Mouse (Mus musculus): ENCODE measurements around the gene Fkbpl. TPM values are rescaled to one million over a fixed set of nuclear protein-coding genes. Genes with fewer than 3 reads are reported as not detected.

Fkbpl gene
- polyA plus RNA-seq, 1 experiment from 2014 or later = 18.1 TPM

- H3K9me3 ChIP-seq = no peaks in the 10 kb centered on the region
- WGBS = 67% methylated on average over 11 of the region's 11 CpGs
- no peak overlapping the region for H3K9ac ChIP-seq (replicated peaks)
- no peaks in the 10 kb centered on the region for H3K36me3 ChIP-seq
- no peak overlapping the region for H3K4me3 ChIP-seq
- H3K4me2 ChIP-seq (replicated peaks) = no peak overlapping the region
- peaks cover 79% of the 10 kb centered on the region for H3K27me3 ChIP-seq
- peaks cover 14% of the 10 kb centered on the region for H3K4me1 ChIP-seq
- no peak overlapping the region for H3K27ac ChIP-seq (replicated peaks)
- no peak for ATAC-seq (ENCODE audit: low FRiP score, low read depth)
Measured at GRCm38 (mm10) chr17:34674524-34675204, 30.1 kb downstream of the Fkbpl start.

- H3K4me1 ChIP-seq = peaks cover 14% of the 10 kb centered on the region
Measured at GRCm38 (mm10) chr17:34675205-34676092, 30.9 kb downstream of the Fkbpl start.

GRCm38 (mm10) chr17:34676093-34676460 is 31.5 kb downstream of the Fkbpl start:
- H3K27me3 ChIP-seq = peaks cover 74% of the 10 kb centered on the region
- H3K36me3 ChIP-seq = no peaks in the 10 kb centered on the region
- peaks cover 14% of the 10 kb centered on the region for H3K4me1 ChIP-seq
- H3K9ac ChIP-seq (replicated peaks) = no peak overlapping the region
- no peaks in the 10 kb centered on the region for H3K9me3 ChIP-seq
- ATAC-seq (ENCODE audit: low FRiP score, low read depth) = no peak
- no peak overlapping the region for H3K4me2 ChIP-seq (replicated peaks)
- 84% methylated on average over 6 of the region's 6 CpGs for WGBS
- H3K27ac ChIP-seq (replicated peaks) = no peak overlapping the region
- no peak overlapping the region for H3K4me3 ChIP-seq

More at GRCm38 (mm10) chr17:34675205-34676092, 30.9 kb downstream of the Fkbpl start:
- H3K9me3 ChIP-seq = no peaks in the 10 kb centered on the region
- H3K4me2 ChIP-seq (replicated peaks) = no peak overlapping the region
- no peak overlapping the region for H3K4me3 ChIP-seq
- peaks cover 79% of the 10 kb centered on the region for H3K27me3 ChIP-seq
- WGBS = 75% methylated on average over 13 of the region's 13 CpGs
- ATAC-seq (ENCODE audit: low FRiP score, low read depth) = no peak
- no peak overlapping the region for H3K27ac ChIP-seq (replicated peaks)
- no peaks in the 10 kb centered on the region for H3K36me3 ChIP-seq
- no peak overlapping the region for H3K9ac ChIP-seq (replicated peaks)

DNA sequence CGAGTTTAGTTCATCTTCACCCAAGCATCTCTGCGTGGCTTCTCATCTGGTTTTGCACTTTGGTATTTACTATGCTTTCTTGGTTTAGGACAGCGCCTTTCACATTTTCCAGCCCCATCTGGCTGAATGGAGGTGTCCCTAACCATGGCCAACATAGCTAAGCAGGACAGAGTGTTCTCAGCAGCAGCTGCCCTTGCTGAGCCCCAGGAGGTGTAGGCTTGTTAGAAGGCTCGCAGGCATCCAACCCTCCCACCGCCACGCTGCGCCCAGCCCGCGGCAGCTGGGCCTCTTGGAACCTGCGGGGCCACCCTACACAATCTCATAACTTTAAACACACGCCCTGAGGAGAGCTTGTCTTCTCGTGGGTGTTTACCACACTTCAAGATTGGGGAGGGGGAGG is 32.1 kb downstream of the Fkbpl start:
- no peak for ATAC-seq (ENCODE audit: low FRiP score, low read depth)
- Histone ChIP-seq H3K27me3 (peaks cover 68% of the 10 kb centered on the region), H3K4me2 (replicated peaks) (no peak overlapping the region), H3K36me3 (no peaks in the 10 kb centered on the region), H3K27ac (replicated peaks) (no peak overlapping the region), H3K4me1 (peaks cover 8% of the 10 kb centered on the region), H3K9ac (replicated peaks) (no peak overlapping the region), H3K9me3 (no peaks in the 10 kb centered on the region), H3K4me3 (no peak overlapping the region)
- WGBS = 79% methylated on average over 12 of the region's 12 CpGs

DNA sequence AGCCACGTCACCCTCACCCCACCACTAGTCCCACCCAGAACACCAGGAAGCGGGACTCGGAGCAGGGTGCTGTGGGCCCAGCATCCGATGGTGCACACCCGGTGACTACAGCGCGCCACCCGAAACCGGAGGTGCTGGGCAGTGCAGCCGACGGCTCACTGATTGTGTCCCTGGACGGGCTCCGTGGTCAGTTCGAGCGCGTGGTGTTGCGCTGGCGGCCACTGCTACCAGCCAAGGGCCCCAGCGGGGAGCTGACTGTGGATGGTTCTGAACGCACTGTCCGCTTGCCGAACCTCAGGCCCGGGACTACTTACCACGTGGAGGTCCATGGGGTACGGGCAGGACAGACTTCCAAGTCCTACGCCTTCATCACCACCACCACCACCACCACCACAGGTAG is 35.6 kb downstream of the Fkbpl start:
- Histone ChIP-seq H3K27me3 (peaks cover 37% of the 10 kb centered on the region), H3K9ac (replicated peaks) (no peak overlapping the region), H3K4me2 (replicated peaks) (no peak overlapping the region), H3K36me3 (no peaks in the 10 kb centered on the region), H3K27ac (replicated peaks) (no peak overlapping the region), H3K4me1 (no peaks in the 10 kb centered on the region), H3K4me3 (no peak overlapping the region), H3K9me3 (no peaks in the 10 kb centered on the region)
- WGBS = 89% methylated on average over 26 of the region's 26 CpGs
- no peak for ATAC-seq (ENCODE audit: low FRiP score, low read depth)

DNA sequence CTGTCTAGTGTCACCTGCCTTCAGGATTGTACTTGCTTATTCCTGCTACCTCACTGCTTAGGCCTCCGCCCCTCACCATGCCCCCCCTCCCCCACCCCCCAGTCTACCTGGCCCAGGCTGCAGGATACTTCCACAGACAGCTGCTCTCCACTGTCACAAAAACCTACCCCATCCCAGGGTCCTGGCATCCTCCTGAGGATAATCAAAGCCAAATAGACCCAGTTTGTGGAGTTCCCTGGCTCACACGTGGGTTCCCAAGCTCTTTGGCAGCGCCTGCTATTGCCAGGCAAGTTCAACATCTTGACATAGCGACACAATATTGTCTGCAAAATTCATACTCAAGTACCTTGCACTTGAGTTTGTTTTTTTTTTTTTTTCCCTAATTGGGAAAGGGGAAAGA is 36.1 kb downstream of the Fkbpl start:
- H3K4me2 ChIP-seq (replicated peaks) = no peak overlapping the region
- no peak overlapping the region for H3K4me3 ChIP-seq
- no peak for ATAC-seq (ENCODE audit: low FRiP score, low read depth)
- H3K27me3 ChIP-seq = peaks cover 33% of the 10 kb centered on the region
- no peaks in the 10 kb centered on the region for H3K9me3 ChIP-seq
- H3K27ac ChIP-seq (replicated peaks) = no peak overlapping the region
- H3K4me1 ChIP-seq = no peaks in the 10 kb centered on the region
- no peaks in the 10 kb centered on the region for H3K36me3 ChIP-seq
- H3K9ac ChIP-seq (replicated peaks) = no peak overlapping the region
- WGBS = 79% methylated on average over 4 of the region's 4 CpGs

GRCm38 (mm10) chr17:34681132-34681571 is 36.6 kb downstream of the Fkbpl start:
- WGBS = 87% methylated on average over 17 of the region's 17 CpGs

DNA sequence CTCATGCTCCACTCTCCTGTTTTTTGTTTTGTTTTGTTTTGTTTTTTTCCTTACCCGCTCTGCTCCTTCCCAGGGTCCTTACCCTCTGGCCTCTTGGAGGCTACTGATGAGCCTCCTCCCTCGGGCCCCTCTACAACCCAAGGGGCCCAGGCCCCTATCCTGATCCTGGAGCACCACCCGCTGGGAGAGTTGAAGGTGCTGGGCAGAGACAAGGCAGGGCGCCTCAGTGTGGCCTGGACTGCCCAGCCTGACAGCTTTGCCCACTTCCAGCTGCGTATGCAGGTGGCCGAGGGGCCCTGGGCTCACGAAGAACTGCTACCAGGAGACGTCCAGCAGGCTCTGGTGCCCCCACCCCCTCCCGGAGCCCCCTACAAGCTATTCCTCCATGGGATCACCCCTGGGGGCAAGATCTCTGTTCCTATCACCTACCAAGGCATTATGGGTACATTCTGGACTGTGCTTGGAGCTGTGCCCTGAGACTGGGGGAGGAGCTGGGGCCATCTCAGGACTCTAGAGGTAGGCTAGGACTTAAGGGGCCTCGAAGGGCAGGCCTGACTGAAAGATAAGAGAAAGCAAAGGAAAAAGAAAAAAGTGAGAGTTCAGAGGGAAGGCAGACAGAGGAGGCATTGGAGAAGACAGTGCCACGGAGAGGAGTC is 37.4 kb downstream of the Fkbpl start:
- Histone ChIP-seq H3K27me3 (peaks cover 28% of the 10 kb centered on the region), H3K4me3 (no peak overlapping the region), H3K27ac (replicated peaks) (no peak overlapping the region), H3K9me3 (no peaks in the 10 kb centered on the region), H3K36me3 (no peaks in the 10 kb centered on the region), H3K9ac (replicated peaks) (no peak overlapping the region), H3K4me1 (no peaks in the 10 kb centered on the region), H3K4me2 (replicated peaks) (no peak overlapping the region)
- no peak for ATAC-seq (ENCODE audit: low FRiP score, low read depth)
- 74% methylated on average over 11 of the region's 11 CpGs for WGBS

More at GRCm38 (mm10) chr17:34681132-34681571, 36.6 kb downstream of the Fkbpl start:
- H3K4me1 ChIP-seq = no peaks in the 10 kb centered on the region
- no peak overlapping the region for H3K4me2 ChIP-seq (replicated peaks)
- no peak overlapping the region for H3K27ac ChIP-seq (replicated peaks)
- no peak for ATAC-seq (ENCODE audit: low FRiP score, low read depth)
- no peaks in the 10 kb centered on the region for H3K9me3 ChIP-seq
- no peak overlapping the region for H3K9ac ChIP-seq (replicated peaks)
- H3K4me3 ChIP-seq = no peak overlapping the region
- H3K36me3 ChIP-seq = no peaks in the 10 kb centered on the region
- H3K27me3 ChIP-seq = peaks cover 29% of the 10 kb centered on the region

DNA sequence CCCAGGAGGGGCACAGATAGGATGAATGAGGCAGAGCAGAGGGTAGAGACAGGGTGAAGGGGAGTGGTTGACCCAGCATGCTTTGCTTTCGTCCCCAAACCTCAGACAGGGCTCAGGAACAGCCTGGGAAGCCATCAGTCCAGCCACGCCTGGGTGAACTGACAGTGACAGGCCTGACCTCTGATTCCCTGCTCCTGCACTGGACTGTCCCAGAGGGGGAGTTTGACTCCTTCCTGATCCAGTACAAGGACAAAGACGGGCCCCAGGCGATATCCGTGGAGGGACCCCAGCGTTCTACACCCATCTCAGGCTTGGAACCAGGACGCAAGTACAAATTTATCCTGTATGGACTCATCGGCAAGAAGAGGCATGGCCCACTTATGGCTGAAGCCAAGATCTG is 38.6 kb downstream of the Fkbpl start:
- Histone ChIP-seq H3K9me3 (no peaks in the 10 kb centered on the region), H3K36me3 (no peaks in the 10 kb centered on the region), H3K4me2 (replicated peaks) (no peak overlapping the region), H3K27ac (replicated peaks) (no peak overlapping the region), H3K9ac (replicated peaks) (no peak overlapping the region), H3K27me3 (peaks cover 22% of the 10 kb centered on the region), H3K4me3 (no peak overlapping the region), H3K4me1 (no peaks in the 10 kb centered on the region)
- no peak for ATAC-seq (ENCODE audit: low FRiP score, low read depth)
- WGBS = 85% methylated on average over 8 of the region's 8 CpGs

GRCm38 (mm10) chr17:34683686-34684220 is 39.2 kb downstream of the Fkbpl start:
- Histone ChIP-seq H3K9me3 (no peaks in the 10 kb centered on the region), H3K36me3 (no peaks in the 10 kb centered on the region), H3K27ac (replicated peaks) (no peak overlapping the region), H3K4me2 (replicated peaks) (no peak overlapping the region), H3K9ac (replicated peaks) (no peak overlapping the region), H3K27me3 (peaks cover 16% of the 10 kb centered on the region), H3K4me1 (no peaks in the 10 kb centered on the region), H3K4me3 (no peak overlapping the region)
- ATAC-seq (ENCODE audit: low FRiP score, low read depth) = no peak
- 63% methylated on average over 10 of the region's 10 CpGs for WGBS

- H3K27me3 ChIP-seq = peaks cover 10% of the 10 kb centered on the region
- no peak overlapping the region for H3K9ac ChIP-seq (replicated peaks)
- H3K4me1 ChIP-seq = no peaks in the 10 kb centered on the region
- WGBS = 78% methylated on average over 9 of the region's 9 CpGs
- no peak for ATAC-seq (ENCODE audit: low FRiP score, low read depth)
- H3K36me3 ChIP-seq = no peaks in the 10 kb centered on the region
- no peak overlapping the region for H3K4me2 ChIP-seq (replicated peaks)
- H3K4me3 ChIP-seq = no peak overlapping the region
- H3K9me3 ChIP-seq = no peaks in the 10 kb centered on the region
- no peak overlapping the region for H3K27ac ChIP-seq (replicated peaks)
Measured at GRCm38 (mm10) chr17:34684253-34684893, 39.8 kb downstream of the Fkbpl start.

Measured in midbrain, embryonic 12.5 days (tissue).